Mouse (Mus musculus): ENCODE results near the gene Ceacam19. TPM values are rescaled to one million over a fixed set of nuclear protein-coding genes. Genes with fewer than 3 reads are reported as not detected.
A peak's percentile ranks its signal among the peaks of the same experiment; 100 is the strongest.

Gene Ceacam19
- total RNA-seq, 2 experiments from 2014 or later = not detected

- DNase-seq (ENCODE audit: low spot score in 2 of 2) = no peak
Measured at GRCm38 (mm10) chr7:19841686-19842413, 45.9 kb downstream of the Ceacam19 start.

- no peak for DNase-seq (ENCODE audit: low spot score in 2 of 2)
Measured at GRCm38 (mm10) chr7:19840936-19841335, 46.8 kb downstream of the Ceacam19 start.

DNA sequence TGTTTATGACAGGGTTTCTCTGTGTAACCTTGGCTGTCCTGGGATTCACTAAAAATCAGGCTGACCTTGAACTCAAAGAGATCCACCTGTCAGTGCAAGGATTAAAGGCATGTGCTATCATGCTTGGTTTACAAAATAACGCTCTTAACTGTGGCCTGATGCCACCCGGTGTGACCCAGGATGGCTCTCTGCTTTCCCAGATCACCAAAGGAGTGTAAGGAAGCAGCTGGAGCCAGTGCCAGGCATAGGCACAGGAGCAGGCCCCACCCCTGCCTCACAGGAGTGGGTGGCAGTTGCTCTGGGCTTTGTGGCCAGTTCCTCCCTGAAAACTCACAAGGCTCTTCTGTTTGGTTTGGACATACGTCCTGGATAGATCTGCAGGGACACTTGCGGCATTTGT lies 47.4 kb downstream of the Ceacam19 start:
- DNase-seq (ENCODE audit: low spot score in 2 of 2) = no peak

GRCm38 (mm10) chr7:19836843-19837242 lies 50.9 kb downstream of the Ceacam19 start:
- no peak for DNase-seq (ENCODE audit: low spot score in 2 of 2)

DNA sequence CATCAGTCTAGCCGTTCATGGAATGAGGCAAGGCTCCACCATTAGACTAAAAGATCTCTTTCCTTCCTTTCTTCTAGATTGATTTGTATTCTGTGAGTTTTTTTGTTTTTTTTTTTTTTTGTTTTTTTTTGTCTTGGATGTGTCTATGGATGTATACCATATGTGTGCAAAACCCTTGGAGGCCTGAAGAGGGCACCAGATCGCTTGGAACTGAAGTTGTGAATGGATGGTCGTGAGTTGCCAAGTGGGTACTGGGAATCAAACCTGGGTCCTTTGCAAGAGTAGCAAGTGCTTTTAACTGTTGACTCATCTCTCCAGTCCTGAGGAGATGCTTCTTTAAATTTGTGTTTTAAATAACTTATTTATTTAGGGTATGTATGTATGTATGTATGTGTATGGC lies 53.7 kb downstream of the Ceacam19 start:
- DNase-seq (ENCODE audit: low spot score in 2 of 2) = no peak

GRCm38 (mm10) chr7:19831837-19832236 lies 55.9 kb downstream of the Ceacam19 start:
- DNase-seq (ENCODE audit: low spot score in 2 of 2) = no peak

DNA sequence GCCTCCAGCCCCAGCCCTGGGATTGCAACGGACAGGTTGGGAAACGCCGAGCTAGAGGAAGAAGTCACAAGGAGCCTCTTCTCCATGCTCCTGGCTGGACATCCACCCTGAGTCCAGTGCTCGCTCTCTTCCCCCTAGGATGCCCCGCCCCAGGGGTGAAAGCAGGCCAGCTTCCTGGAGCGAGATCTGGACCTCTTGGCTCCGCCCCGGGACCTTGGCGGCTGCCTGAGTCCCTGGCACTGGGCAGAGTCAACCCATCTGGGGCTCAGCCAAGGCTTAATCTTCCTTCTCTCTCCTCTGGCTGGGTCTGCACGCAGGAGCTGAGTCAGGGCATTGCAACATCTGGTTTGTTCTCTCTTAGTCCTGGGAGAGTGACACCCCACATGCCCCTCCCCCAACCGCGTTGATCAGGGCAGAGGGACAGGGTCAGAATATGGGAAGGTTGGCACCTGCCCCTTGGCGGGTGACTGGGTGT lies 57.0 kb downstream of the Ceacam19 start:
- peak; percentile 83 to 85 for DNase-seq (ENCODE audit: low spot score in 2 of 2)

- no peak for DNase-seq (ENCODE audit: low spot score in 2 of 2)
Measured at GRCm38 (mm10) chr7:19829694-19830093, 58.1 kb downstream of the Ceacam19 start.

GRCm38 (mm10) chr7:19826756-19827155 lies 61.0 kb downstream of the Ceacam19 start:
- DNase-seq (ENCODE audit: low spot score in 2 of 2) = no peak

Other genes with a start within 250 kb of the Ceacam19 start
- gene Clptm1, start 222.9 kb downstream of the Ceacam19 start, total RNA-seq (2021) = 100 to 1,000 TPM; 136 to 157 TPM
- 1 to 10 TPM; 1.1 to 2.1 TPM for gene Apoc2, start 210.0 kb downstream of the Ceacam19 start, total RNA-seq (2021)
- gene Gm44805, start 206.5 kb downstream of the Ceacam19 start, total RNA-seq (2021) = under 1 TPM in 1 of 2 experiments, not detected in 1; 0.50 TPM
- gene Apoc4, start 206.5 kb downstream of the Ceacam19 start, total RNA-seq (2021) = 100 to 1,000 TPM in 1 of 2 experiments, 10 to 100 TPM in 1; 31.6 to 112 TPM
- 100 to 1,000 TPM; 156 to 789 TPM for gene Apoc1, start 195.3 kb downstream of the Ceacam19 start, total RNA-seq (2021)
- gene Apoe, start 188.8 kb downstream of the Ceacam19 start, total RNA-seq (2021) = 1,000 to 10,000 TPM; 1,225 to 1,306 TPM
- 100 to 1,000 TPM; 123 to 126 TPM for gene Tomm40, start 172.5 kb downstream of the Ceacam19 start, total RNA-seq (2021)
- 100 to 1,000 TPM in 1 of 2 experiments, 10 to 100 TPM in 1; 76.9 to 105 TPM for gene Nectin2, start 137.5 kb downstream of the Ceacam19 start, total RNA-seq (2021)
- gene Bcam, start 116.9 kb downstream of the Ceacam19 start, total RNA-seq (2021) = 10 to 100 TPM; 43.2 to 53.2 TPM
- gene Cblc, start 91.2 kb downstream of the Ceacam19 start, total RNA-seq (2021) = under 1 TPM in 1 of 2 experiments, not detected in 1; 0.64 TPM
- 10 to 100 TPM; 21.9 to 34.8 TPM for gene Bcl3, start 65.2 kb downstream of the Ceacam19 start, total RNA-seq (2021)
- not detected for gene Gm19345, start 36.0 kb downstream of the Ceacam19 start, total RNA-seq (2021)
- gene Ceacam16, start 26.7 kb downstream of the Ceacam19 start, total RNA-seq (2021) = not detected
- gene Pvr, start 33.2 kb upstream of the Ceacam19 start, total RNA-seq (2021) = 10 to 100 TPM; 20.8 to 32.4 TPM
- gene Igsf23, start 62.8 kb upstream of the Ceacam19 start, total RNA-seq (2021) = not detected
- gene Ceacam20, start 77.4 kb upstream of the Ceacam19 start, total RNA-seq (2021) = not detected
- not detected for gene Nlrp9b, start 103.5 kb upstream of the Ceacam19 start, total RNA-seq (2021)
- gene Vmn1r91, start 211.7 kb upstream of the Ceacam19 start, total RNA-seq (2021) = not detected
- not detected for gene Gm16442, start 234.6 kb upstream of the Ceacam19 start, total RNA-seq (2021)

Measured in adrenal gland, adult 18-20 months (tissue).